Mouse (Mus musculus) ES-E14 (cell line): Measurements from ENCODE around the gene Zranb3.

Source experiments
- CHD2 ChIP-seq: IDR thresholded peaks from 2 replicates; pipeline ENCODE4 v1.6.1; 2014; ENCODE audit warnings: mild to moderate bottlenecking, low read depth, low read length, inconsistent platforms
- HCFC1 ChIP-seq: IDR thresholded peaks from 2 replicates; pipeline ENCODE4 v1.6.1; 2012; ENCODE audit warnings: low read length, inconsistent platforms, borderline replicate concordance; ENCODE audit not compliant: insufficient read depth
- MAFK ChIP-seq: IDR thresholded peaks from 2 replicates; pipeline ENCODE4 v1.6.1; 2014; ENCODE audit warnings: mild to moderate bottlenecking, low read depth, low read length, inconsistent platforms; ENCODE audit not compliant: insufficient read depth
- ZC3H11A ChIP-seq: IDR thresholded peaks from 2 replicates; pipeline ENCODE4 v1.6.1; 2012; ENCODE audit warnings: low read depth, mild to moderate bottlenecking, inconsistent platforms, low read length, borderline replicate concordance
- ZNF384 ChIP-seq: IDR thresholded peaks from 2 replicates; pipeline ENCODE4 v1.6.1; 2012; ENCODE audit warnings: low read depth, low read length, inconsistent platforms

DNA sequence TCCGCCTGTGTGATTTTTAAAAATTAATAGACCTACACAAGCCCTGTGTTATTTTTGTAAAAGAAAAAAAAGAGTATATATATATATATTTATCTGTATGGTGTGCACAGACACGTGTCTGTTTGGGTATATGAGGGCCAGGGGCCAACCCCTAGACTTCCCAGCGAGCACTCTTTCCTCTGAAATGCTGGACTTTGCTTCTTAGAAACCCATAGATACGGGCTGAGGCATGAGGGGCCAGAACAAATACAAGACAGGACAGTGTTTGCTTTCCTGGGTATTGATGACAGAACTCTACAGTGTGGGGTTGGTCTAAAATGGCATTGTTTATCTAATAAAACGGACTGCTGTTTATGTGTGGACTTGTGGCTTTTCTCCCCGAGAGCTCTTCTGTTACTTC is 159.3 kb downstream of the Zranb3 start:
- TF ChIP-seq CHD2 (no peak), ZNF384 (no peak), ZC3H11A (no peak), MAFK (no peak), HCFC1 (no peak)
